Mouse (Mus musculus) kidney, adult 8-10 months (tissue): Measurements from ENCODE around the gene Oscar.
A peak's percentile ranks its signal among the peaks of the same experiment; 100 is the strongest.
"Not testable (repeated sequence)": the region's sequence is repeated elsewhere in the genome, so short reads cannot be mapped to it uniquely, and the experiment has no call there.

ENCODE experiments used
- DNase-seq, 2 experiments: peaks; one replicate each; pipeline ENCODE4 v3.0.0; 2022

The Oscar gene

DNA sequence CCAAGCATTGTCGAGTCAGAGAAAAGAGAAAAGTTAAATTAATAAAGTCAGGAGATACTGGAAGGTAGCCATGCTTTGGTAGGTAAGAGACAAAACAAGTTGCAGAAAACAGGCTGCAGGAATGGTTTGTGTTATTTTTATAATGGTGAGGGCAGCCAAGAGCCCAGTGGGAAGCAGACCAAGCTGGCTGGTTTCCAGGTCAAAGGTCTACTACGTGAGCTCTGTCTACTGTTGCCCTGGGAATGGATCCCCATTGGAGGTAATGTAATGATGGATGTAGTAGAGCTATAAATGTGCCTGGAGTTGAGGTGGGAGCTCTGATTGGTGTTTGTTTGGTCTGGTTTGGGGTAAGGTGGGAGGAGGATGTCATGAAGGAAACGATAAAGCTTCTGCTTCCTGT lies 6.9 kb downstream of the Oscar start:
- peak; percentile 80 to 85 for DNase-seq

DNA sequence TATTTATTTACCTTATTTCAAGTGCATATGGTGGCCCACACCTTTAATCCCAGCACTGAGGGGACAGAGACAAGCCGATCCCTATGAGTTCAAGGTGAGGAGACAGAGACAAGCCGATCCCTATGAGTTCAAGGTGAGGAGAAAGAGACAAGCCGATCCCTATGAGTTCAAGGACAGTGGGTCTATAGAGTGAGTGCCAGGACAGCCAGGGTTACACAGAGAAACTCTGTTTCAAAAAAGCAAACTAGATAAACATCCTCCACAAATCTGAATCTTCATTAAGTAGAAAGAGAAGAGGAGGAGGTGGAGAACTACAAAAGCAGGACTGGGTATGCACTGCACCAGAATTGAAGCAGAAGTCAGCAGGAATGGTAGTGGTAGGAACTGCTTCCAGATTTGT lies 7.3 kb downstream of the Oscar start:
- no peak for DNase-seq

DNA sequence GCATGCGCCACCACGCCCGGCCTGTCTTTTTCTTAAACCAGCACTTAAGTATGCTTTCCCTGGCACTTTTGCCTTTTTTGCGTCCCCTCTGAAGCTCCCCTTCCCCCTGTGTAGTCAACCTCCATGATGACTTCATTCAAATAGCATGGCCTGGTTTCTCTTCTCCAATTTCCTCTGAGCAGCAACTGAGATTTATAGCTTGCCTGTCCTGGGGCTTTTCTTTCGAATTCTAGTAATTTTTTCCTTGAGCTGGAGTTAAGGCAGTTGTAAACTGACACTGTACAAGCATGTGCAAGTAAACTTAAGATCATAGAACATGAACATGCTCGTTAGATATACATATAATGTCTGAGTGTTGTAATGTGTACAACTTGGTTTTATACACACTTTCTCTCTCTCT lies 8.6 kb downstream of the Oscar start:
- no peak for DNase-seq

DNA sequence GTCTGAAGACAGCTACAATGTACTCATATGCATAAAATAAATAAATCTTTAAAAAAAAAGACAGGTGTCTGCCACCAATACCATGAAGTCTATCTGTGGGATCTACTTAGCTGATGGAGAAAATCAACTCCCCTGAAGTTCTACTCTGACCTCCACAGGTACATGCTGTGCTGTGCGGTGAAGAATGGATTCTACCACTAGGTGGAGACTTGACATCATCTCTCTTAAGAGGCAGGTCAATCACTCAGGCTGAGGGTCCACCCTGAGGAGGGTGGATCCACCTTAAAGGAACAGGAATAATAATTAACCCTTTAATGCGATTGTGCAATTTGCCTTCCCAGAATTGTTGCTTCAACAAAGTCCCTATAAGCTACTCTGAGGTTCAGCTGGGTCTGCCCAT lies 9.2 kb downstream of the Oscar start:
- peak; percentile 42 to 43 for DNase-seq

DNA sequence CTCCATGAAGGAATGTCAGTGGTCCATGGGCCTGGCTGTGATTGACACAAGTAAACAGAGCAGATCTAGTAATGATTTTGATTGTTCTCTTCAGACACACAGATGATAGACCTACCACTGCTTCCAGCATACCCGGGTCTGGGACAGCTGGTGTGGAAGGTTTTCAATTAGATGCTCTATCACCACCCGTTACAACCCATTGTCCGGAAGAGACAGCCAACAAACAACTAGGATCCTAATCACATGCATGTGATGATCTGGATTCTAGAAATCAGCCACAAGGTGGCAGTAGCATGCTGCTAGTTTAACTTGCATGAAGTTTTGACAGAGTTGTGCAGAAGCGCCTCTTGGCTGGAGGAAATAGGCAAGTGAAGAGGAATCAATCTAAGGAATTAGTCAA lies 14.8 kb downstream of the Oscar start:
- peak; percentile 57 to 72 for DNase-seq

DNA sequence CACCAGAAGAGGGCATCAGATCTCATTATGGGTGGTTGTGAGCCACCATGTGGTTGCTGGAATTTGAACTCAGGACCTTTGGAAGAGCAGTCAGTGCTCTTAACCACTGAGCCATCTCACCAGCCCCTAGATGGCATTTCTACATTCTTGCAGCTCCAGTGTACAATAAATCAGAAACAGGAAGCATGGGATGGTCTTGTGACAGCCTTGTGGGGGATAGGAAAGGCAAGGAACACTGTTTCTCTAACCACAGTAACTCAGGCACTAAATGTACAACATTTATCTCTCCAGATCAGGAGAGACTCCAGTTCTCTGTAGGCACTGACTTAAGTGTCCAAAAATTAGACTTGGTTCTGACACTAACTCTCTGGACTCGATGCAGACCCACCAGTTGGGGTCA lies 18.2 kb downstream of the Oscar start:
- DNase-seq = not testable (repeated sequence)

DNA sequence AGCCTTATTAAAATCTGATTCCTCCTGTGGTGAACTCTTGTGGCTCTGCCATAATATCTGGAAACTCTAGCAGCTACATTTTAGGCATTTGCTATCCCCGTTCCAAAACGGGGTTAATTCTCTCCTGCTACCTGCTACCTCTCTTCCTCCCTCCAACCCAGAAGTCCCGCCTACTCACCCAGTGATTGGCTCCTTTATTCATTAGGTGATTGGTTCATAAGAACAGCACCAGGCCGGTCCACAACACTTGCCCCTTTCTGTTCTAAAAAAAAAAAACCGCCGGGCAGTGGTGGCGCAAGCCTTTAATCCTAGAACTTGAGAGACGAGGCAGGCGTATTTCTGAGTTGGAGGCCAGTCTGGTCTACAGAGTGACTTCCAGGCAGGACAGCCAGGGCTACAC lies 20.8 kb downstream of the Oscar start:
- DNase-seq = peak; percentile 49 to 68

DNA sequence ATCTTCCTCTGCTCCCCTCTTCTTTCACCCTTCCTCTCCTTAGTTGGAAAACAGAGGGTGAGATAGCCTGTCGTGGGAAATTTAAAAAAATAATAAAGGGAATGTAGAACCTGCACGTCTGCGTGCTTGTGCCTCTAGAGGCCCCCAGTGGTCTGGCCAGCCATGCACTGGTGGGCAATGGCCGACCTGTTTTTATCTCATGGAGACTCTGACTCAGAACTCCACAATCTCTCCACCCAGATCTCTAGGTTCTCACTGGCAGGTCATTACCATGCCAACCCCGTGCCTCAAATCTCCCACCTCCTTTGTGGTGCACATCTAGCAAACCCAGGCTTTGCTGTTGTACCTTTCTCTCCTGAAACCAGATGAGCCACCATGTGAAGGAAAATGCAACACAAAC lies 21.3 kb downstream of the Oscar start:
- DNase-seq = no peak

DNA sequence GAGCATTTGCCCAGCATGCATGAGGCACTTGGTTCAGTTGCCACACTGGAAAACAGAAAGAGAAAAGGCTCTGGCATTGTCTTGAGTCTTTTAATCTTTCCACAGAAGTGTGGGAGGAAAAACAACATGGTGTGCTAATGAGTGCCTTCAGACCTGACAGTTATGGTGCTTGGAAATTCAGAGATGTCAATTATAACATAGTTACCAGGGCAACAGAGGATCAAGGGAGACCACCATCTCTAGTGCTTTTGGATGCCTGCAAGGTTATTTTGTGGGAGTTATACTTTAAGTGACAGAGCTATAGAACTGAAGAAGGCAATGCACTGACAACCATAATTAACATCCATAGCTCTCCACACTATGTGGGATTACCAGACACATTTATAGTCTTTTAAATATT lies 22.1 kb downstream of the Oscar start:
- no peak for DNase-seq

DNA sequence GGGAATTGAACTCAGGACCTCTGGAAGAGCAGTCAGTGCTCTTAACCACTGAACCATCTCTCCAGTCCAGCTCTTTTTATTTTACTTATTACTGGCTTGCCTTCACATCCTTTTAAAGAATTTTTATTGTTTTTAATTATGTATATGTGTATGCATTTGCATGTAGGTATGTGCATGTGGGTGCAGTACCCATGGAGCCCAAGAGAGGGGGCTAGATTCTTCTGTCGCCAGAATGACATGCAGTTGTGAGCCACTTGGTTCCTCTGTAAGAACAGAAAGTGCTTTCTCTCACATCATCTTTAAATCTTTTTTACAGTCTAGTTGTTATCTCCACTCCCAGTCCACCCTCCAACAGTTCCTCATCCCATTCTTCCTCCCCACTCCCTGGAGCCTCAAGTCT lies 24.4 kb downstream of the Oscar start:
- DNase-seq = no peak

DNA sequence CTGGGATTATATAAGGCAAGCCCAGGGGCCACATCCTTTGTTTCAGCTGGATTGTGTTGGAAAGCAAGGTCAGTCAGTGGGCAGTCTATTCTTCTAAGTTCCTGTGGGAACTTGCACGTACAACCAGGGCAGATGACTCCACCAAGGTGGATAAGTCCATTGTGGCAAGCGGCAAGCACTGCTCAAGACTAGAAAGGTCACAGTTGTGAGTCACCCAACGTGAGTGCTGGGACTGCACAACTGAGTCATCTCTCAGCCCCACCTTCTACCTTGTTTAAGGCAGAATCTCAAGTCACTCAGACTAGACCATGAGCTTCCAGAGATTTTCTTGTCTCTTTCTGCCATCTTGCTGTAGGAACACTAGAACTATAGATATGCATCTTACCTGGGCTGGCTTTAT lies 25.4 kb downstream of the Oscar start:
- DNase-seq = no peak

DNA sequence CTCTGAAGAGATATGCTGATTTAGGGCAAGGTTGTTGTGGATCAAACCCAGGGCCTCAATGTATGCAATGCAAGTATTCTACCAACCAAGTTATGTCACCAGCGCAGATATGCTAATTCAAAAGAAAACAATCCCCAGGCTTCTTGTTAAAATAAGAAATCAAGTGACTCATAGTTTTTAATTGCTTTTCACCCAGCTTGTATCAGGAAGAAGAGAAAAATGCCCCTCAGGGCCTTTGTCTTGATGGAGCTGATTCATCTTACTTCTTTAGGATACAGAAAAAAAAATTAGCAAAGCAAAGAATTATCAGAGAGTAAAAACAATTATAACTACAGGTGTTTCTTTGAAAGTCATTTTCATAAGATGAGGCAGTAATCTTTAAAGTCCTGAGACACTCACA lies 28.7 kb downstream of the Oscar start:
- no peak for DNase-seq

DNA sequence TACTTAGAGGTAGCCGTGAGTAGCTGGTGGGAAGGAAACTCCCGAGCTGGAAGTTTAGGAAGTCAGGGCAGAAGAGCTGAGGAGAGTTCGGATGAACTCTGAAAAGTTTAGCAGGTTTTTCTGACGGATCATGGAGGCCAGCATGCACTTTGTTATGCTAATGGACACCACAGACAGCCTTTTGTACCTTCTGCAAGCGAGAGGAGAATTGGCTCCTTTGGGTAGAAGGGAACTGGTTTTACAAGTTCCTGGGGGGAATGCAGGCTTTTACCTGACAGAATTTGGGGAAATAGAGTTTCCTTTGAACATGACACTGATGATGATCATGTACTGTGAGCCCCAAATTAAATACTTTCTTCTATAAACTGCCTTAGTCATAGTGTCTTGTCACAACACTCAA lies 29.7 kb downstream of the Oscar start:
- DNase-seq = no peak

DNA sequence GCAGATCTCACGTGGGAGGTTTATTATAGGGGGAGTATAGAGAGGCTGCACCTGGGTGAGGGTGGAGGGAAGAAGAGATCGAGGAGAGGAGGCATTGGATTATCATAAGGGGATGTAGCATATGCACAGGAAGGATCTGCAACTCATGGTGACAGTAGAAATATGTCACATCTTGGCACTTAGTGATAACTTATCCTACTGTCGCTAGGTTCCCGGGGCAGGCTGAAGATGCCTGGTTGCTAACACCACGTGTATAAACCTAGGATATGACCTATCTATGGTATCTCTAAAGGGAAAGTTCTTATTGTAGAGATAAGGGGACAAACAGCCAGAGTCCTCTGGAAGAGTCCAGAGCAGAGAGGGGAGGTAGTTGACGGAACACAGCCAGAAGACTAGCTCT lies 30.2 kb downstream of the Oscar start:
- no peak for DNase-seq

DNA sequence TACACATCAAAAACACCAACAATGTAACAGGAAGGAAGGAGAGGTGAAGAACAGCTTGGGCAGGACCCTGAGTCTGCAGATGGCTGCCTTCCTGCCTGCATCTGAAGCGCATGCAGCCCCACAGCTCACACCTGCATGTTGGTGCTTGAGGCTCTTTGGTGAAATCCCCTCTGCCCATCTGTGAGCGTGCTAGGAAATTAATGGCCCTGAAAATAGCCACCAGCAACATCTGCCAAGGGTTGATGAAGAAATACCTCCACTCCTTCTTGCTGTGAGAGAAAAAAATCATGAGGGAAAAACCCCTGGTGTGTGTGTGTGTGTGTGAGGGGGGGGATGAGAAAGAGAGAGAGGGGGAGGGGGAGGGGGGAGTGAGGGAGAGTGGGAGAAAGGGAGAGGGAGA lies 35.9 kb downstream of the Oscar start:
- no peak for DNase-seq

DNA sequence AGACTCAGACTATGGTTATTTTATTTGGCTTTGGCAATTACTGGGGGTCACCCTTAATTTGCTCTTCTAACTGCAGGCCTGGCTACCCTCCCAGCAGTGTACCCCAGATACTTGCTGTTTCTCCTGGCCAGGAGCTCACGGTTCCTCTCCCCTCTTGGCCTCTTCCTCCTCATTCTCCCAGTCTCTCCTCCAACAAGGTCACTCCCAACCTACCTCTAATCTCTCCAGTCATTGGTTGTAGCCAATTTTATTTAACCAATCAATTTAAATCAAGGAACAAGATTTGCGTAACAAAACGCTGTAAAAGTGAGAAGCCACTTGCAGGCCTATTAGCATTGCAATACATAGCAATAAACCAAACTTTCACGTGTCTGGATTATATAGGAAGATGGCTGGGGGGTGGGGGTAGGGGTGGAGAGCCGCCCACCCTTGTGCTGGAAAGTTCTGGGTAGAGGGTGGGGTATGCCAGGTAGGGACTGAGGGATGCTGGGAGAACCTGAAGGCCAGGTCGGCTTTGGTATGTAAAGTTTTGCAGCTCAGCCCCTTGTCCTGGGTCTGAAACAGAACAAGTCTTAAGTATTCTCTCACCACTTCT lies 36.9 kb downstream of the Oscar start:
- no peak for DNase-seq

DNA sequence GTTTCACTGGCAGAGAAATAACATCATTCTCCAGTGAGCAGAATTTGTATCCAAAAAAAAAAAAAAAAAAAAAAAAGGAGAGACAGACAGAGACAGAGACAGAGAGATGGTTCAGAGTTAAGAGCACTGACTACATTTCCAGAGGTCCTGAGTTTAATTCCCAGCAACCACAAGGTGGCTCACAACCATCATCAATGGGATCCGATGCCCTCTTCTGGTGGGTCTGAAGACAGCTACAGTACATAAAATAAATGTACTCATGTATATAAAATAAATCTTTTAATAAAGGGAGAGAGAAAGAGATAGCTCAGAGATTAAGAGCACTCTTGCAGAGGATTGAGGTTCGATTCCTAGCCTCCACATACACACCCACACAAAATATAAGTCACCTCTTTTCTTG lies 37.8 kb downstream of the Oscar start:
- no peak for DNase-seq

DNA sequence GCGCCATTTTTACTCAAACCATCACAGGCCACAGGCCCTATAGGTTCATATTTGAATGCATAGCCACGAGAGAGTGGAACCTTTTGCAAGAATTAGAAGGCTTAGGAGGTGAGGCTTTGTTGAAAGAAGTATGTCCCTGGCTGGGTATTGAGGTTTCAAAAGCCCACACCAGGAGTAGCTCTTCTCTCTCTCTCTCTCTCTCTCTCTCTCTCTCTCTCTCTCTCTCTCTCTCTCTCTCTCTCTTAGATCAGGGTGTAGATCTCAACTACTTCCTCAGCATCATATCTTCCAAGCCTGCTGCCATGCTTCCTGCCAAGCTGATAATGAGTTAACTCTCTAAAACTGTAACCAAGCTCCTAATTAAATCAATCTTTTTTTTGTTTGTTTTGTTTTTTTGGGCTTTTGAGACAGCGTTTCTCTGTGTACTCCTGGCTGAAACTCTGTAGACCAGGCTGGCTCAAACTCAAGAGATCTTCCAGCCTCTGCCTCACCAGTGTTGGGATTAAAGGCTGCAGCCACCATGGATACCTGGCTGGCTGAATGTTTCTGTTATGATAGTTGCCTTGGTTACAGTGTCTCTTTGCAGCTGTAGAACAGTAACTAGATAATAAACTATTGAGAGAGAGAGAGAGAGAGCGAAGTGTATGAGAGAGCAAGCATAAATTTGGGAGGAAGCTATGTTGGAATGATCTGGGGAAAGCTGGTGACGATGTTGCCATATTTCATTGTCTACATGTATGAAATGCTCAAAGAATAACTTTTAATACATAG lies 39.4 kb downstream of the Oscar start:
- DNase-seq = no peak

DNA sequence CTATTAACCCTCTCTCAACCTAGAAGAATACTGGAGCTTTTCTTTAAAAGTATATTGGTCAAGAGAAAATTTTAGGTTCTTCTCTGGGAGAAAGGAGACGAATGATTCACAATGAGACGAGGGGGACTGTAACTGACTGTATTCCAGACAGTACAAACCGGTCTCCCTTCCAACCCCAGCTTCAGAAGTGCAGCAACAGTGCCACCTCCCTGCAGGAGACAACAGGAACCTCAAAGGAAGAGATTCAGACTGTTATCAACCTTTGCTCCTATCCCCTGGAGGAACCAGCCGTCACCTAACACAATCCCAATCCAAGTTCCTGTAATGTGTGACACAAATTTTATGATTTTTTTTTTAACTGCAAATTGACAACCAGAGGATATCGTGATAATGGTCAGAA lies 41.7 kb downstream of the Oscar start:
- no peak for DNase-seq

DNA sequence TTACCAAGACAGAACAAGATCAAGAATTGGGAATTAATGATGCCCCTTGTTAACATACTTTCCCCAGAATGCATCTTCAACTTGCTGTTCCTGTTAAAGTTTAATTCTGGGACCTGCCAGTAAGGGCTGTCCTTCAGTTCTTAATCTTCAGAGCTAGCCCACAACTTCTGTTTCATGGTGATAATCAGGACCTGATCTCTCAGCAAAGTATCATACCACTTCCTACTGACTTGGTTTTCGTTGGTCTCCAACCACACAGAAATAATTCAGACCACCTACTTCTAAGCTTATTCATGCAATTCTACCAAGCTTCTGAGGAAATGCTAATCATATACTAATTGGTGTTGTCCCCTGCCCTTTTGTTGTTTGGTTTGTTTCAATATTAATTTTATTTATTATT lies 44.1 kb downstream of the Oscar start:
- no peak for DNase-seq

DNA sequence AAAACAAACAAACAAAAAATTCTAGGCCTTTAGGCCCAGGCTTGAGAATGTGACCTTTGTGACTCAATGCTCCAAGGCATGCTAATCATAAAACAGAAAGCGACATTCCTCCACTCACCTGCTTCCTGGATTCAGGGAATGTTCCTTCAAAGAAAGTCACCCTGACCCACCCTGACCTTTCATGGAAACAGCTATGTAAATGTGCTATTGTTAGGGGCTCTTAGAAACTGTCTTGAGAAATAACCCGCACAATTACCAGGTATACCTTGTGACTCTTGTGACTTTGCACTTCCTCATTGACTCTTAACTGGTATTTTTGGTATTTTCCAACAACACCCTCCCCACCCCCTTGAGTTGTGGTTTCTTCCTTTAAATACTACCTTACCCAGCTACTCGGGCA lies 45.4 kb downstream of the Oscar start:
- not testable (repeated sequence) for DNase-seq

DNA sequence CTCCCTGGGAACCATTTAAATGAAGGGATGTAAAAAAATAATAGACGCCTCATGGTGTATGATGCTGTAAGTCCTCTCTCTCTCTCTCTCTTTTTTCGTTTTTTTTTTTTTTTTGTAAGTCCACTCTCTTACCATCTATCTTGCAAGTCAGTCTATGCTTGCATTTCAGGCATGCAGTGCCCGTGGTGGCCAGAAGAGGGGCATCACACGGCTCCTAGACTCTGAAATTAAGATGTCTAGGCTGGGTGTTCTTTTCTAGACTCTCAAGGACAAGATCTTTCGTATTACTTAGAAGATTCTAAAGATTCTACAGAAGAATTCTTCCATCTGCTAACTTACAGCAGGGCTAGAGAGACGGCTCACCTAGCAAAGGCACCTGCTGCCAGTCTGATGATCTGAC lies 46.2 kb downstream of the Oscar start:
- no peak for DNase-seq

DNA sequence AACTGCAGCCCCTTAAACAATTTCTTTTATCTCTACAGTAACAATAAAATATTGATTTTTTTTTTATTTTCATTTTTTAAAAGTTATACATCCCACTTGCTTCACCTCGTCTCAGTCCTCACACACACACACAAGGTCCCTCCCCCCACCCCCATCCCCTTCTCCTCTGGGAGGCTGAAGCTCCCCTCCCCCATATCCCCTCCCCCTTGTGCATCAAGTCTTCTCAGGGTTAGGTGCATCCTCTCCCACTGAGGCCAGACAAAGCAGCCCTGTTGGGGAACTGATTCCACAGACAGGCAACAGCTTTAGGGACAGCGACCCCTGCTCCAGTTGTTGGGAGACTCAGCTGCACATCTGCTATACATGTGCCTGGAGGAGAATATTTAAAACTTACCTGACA lies 48.6 kb downstream of the Oscar start:
- DNase-seq = no peak
